Mouse (Mus musculus) olfactory bulb, adult 2 months (tissue): Measurements from ENCODE around the gene Rabgef1.

ENCODE experiments used
- CTCF ChIP-seq: fragments of 200-500 bp; IDR thresholded peaks from 2 replicates; pipeline ENCODE4 v1.5.1; 2012; ENCODE audit warnings: low read depth, mild to moderate bottlenecking, low read length, moderate library complexity; ENCODE audit not compliant: insufficient read depth
- POLR2A ChIP-seq: fragments of 200-500 bp; IDR thresholded peaks from 2 replicates; pipeline ENCODE4 v1.6.1; 2012; ENCODE audit warnings: mild to moderate bottlenecking, low read depth, low read length, moderate library complexity; ENCODE audit not compliant: insufficient read depth

- TF ChIP-seq CTCF (no peak), POLR2A (no peak)
Measured at GRCm38 (mm10) chr5:130122355-130122754, 49.2 kb upstream of the Rabgef1 start.
